In genomic region chr10:18234560-18235401, GRCm38 (mm10) we compare ENCODE assay signal across 8 mouse cellular contexts. TPM values are rescaled to one million over a fixed set of nuclear protein-coding genes. Genes with fewer than 3 reads are reported as not detected.
DNase-seq lines count a peak whose midpoint lies in the region; ATAC-seq and TF ChIP-seq lines count a peak whose summit lies in the region.

Gene Ccdc28a, minus strand, starts transcription at chr10:18234998.

- H3K9me3 ChIP-seq in forebrain, embryonic 10.5 days, result no peaks in the 10 kb centered on the region
- no peaks in the 10 kb centered on the region for H3K9me3 ChIP-seq in heart, embryonic 15.5 days (replicated peaks)
- H3K9me3 ChIP-seq in liver, embryonic 14.5 days (ENCODE audit: control insufficient read depth, low read length), result no peaks in the 10 kb centered on the region
- H3K9me3 ChIP-seq in neural tube, embryonic 11.5 days (ENCODE audit: control insufficient read depth, low read length), result no peaks in the 10 kb centered on the region
- H3K9me3 ChIP-seq in stomach, postnatal 0 days (ENCODE audit: control insufficient read depth, low read length), result no peaks in the 10 kb centered on the region

- no peaks in the 10 kb centered on the region for H3K27me3 ChIP-seq in forebrain, embryonic 10.5 days (ENCODE audit: poor library complexity, severe bottlenecking)
- no peaks in the 10 kb centered on the region for H3K27me3 ChIP-seq in heart, embryonic 15.5 days
- H3K27me3 ChIP-seq in liver, embryonic 14.5 days (ENCODE audit: control insufficient read depth, insufficient read depth, low read length), result no peaks in the 10 kb centered on the region
- H3K27me3 ChIP-seq in neural tube, embryonic 11.5 days (ENCODE audit: control insufficient read depth, insufficient read depth, low read length), result no peaks in the 10 kb centered on the region
- H3K27me3 ChIP-seq in stomach, postnatal 0 days (ENCODE audit: control insufficient read depth, insufficient read depth, low read length), result no peaks in the 10 kb centered on the region

- peaks cover 13% of the 10 kb centered on the region for H3K4me1 ChIP-seq in forebrain, embryonic 10.5 days
- H3K4me1 ChIP-seq in heart, embryonic 15.5 days (replicated peaks), result peaks cover 6% of the 10 kb centered on the region; the same call in 1 of the 2 replicates
- H3K4me1 ChIP-seq in liver, embryonic 14.5 days (replicated peaks; ENCODE audit: control insufficient read depth in 2 of 2, insufficient read depth in 2 of 2, low read length in 1 of 2), result peaks cover 0 to 6% of the 10 kb centered on the region in 2 experiments; a peak in 1 of 4 replicates
- H3K4me1 ChIP-seq in neural tube, embryonic 11.5 days (ENCODE audit: control insufficient read depth, insufficient read depth, low read length), result no peaks in the 10 kb centered on the region
- no peaks in the 10 kb centered on the region for H3K4me1 ChIP-seq in stomach, postnatal 0 days (replicated peaks; ENCODE audit: control insufficient read depth, insufficient read depth)

- H3K4me3 ChIP-seq in forebrain, embryonic 10.5 days, result peak within 1 kb of the TSS; percentile 76
- H3K4me3 ChIP-seq in heart, embryonic 15.5 days, result peak within 1 kb of the TSS; percentile 66
- peak within 1 kb of the TSS; percentile 84 to 91 for H3K4me3 ChIP-seq in liver, embryonic 14.5 days (ENCODE audit: insufficient read depth in 1 of 2, low read depth in 2 of 2, low read length in 2 of 2)
- peak within 1 kb of the TSS; percentile 54 for H3K4me3 ChIP-seq in neural tube, embryonic 11.5 days (ENCODE audit: low read depth, low read length)
- H3K4me3 ChIP-seq in stomach, postnatal 0 days (ENCODE audit: low read depth, low read length), result peak within 1 kb of the TSS; percentile 70

- peak within 1 kb of the TSS; percentile 83 for H3K4me2 ChIP-seq in heart, embryonic 15.5 days
- H3K4me2 ChIP-seq in liver, embryonic 14.5 days (ENCODE audit: low read depth), result peak within 1 kb of the TSS; percentile 91
- H3K4me2 ChIP-seq in neural tube, embryonic 11.5 days (ENCODE audit: low read depth), result peak within 1 kb of the TSS; percentile 46
- H3K4me2 ChIP-seq in stomach, postnatal 0 days (replicated peaks; ENCODE audit: low read depth), result peak within 1 kb of the TSS; percentile 60

- WGBS in forebrain, embryonic 10.5 days, result 2% methylated on average over 41 of the region's 41 CpGs
- 1% methylated on average over 41 of the region's 41 CpGs for WGBS in heart, embryonic 15.5 days
- 1% methylated on average over 41 of the region's 41 CpGs for WGBS in liver, embryonic 14.5 days (ENCODE audit: insufficient replicate concordance)
- WGBS in neural tube, embryonic 11.5 days, result 1% methylated on average over 41 of the region's 41 CpGs
- WGBS in stomach, postnatal 0 days, result under 1% methylated on average over 41 of the region's 41 CpGs

- DNase-seq in CD8-positive naive resting alpha-beta T cell, adult 2 months (ENCODE audit: low read depth in 2 of 2, low spot score in 2 of 2), result peak; percentile 94 to 96
- DNase-seq in c-Kit-positive CD71-negative TER-119-negative erythroid progenitor cells, embryonic 14.5 days (ENCODE audit: low read depth), result peak; percentile 92
- peak; percentile 95 for DNase-seq in forebrain, embryonic 10.5 days (ENCODE audit: extremely low spot score, low spot score)
- peak; percentile 96 to 98 for DNase-seq in kidney, postnatal 25 days
- DNase-seq in liver, embryonic 14.5 days (ENCODE audit: low read depth in 3 of 3, low spot score in 3 of 3), result peak; percentile 86 to 94 (median 89)
- peak; percentile 94 for DNase-seq in neural tube, embryonic 11.5 days (ENCODE audit: low spot score)
- DNase-seq in stomach, postnatal 0 days (ENCODE audit: low spot score), result peak; percentile 94

- H3K27ac ChIP-seq in forebrain, embryonic 10.5 days, result peak within 1 kb of the TSS; percentile 92
- H3K27ac ChIP-seq in heart, embryonic 15.5 days, result peak within 1 kb of the TSS; percentile 70
- H3K27ac ChIP-seq in liver, embryonic 14.5 days, result peak within 1 kb of the TSS; percentile 29
- H3K27ac ChIP-seq in neural tube, embryonic 11.5 days (ENCODE audit: low read depth, low read length), result no peak within 1 kb of the TSS
- H3K27ac ChIP-seq in stomach, postnatal 0 days (replicated peaks), result peak within 1 kb of the TSS; percentile 79

- ATAC-seq in heart, embryonic 15.5 days (replicated peaks; ENCODE audit: insufficient number of reproducible peaks, insufficient read depth, low FRiP score, low read depth), result peak; percentile 97
- ATAC-seq in liver, embryonic 14.5 days (ENCODE audit: insufficient read depth), result peak; percentile 98
- peak; percentile 99 for ATAC-seq in neural tube, embryonic 11.5 days (ENCODE audit: insufficient read depth, low FRiP score, low TSS enrichment)
- ATAC-seq in stomach, postnatal 0 days (ENCODE audit: low FRiP score, low TSS enrichment), result peak; percentile 97

- peak within 1 kb of the TSS; percentile 63 for H3K9ac ChIP-seq in heart, embryonic 15.5 days
- H3K9ac ChIP-seq in liver, embryonic 14.5 days (replicated peaks), result peak within 1 kb of the TSS; percentile 65
- peak within 1 kb of the TSS; percentile 48 for H3K9ac ChIP-seq in neural tube, embryonic 11.5 days (ENCODE audit: low read length)
- H3K9ac ChIP-seq in stomach, postnatal 0 days (ENCODE audit: low read length), result peak within 1 kb of the TSS; percentile 58

- no peaks in the 10 kb centered on the region for H3K36me3 ChIP-seq in forebrain, embryonic 10.5 days (replicated peaks)
- H3K36me3 ChIP-seq in heart, embryonic 15.5 days, result no peaks in the 10 kb centered on the region
- H3K36me3 ChIP-seq in liver, embryonic 14.5 days (replicated peaks; ENCODE audit: control insufficient read depth, insufficient read depth, low read depth), result no peaks in the 10 kb centered on the region
- H3K36me3 ChIP-seq in neural tube, embryonic 11.5 days (ENCODE audit: control insufficient read depth, insufficient read depth, low read length), result no peaks in the 10 kb centered on the region
- H3K36me3 ChIP-seq in stomach, postnatal 0 days (ENCODE audit: control insufficient read depth, insufficient read depth, low read length), result no peaks in the 10 kb centered on the region

- peak; percentile 28 for TF ChIP-seq CTCF in liver, embryonic 14.5 days (IDR thresholded peaks at IDR 0.05; ENCODE audit: low read depth)
- TF ChIP-seq CTCF in stomach, postnatal 0 days (IDR thresholded peaks at IDR 0.05; ENCODE audit: low read depth), result peak; percentile 49

- no peak for TF ChIP-seq EP300 in liver, embryonic 14.5 days (IDR thresholded peaks at IDR 0.05; ENCODE audit: low read depth)
- no peak for TF ChIP-seq EP300 in stomach, postnatal 0 days (optimal IDR thresholded peaks at IDR 0.05)

RNA-seq across cellular contexts. Expression of gene Ccdc28a, which starts in this region (rescaled TPM):
- polyA plus RNA-seq in forebrain, embryonic 10.5 days (2016; fragmentation: Nextera tagmentation; extraction: Ambion mirVana), result 6.3 and 7.8 TPM in 2 replicates
- 7.9 and 9.7 TPM in 2 replicates for polyA plus RNA-seq in heart, embryonic 15.5 days (2015; fragmentation: Nextera tagmentation; extraction: Ambion mirVana)
- polyA plus RNA-seq in liver, embryonic 14.5 days (2012; rRNA removed), result 3.7 and 6.2 TPM in 2 replicates
- polyA plus RNA-seq in liver, embryonic 14.5 days (2014; fragmentation: Nextera tagmentation; extraction: Ambion mirVana), result 6.6 TPM in 2 replicates
- polyA plus RNA-seq in neural tube, embryonic 11.5 days (2014; fragmentation: Nextera tagmentation; extraction: Ambion mirVana), result 7.4 and 7.7 TPM in 2 replicates
- 13.8 and 14.8 TPM in 2 replicates for polyA plus RNA-seq in stomach, postnatal 0 days (2015; fragmentation: Nextera tagmentation; extraction: Ambion mirVana)
